Mouse (Mus musculus): ENCODE measurements around the gene Plekhd1.

GRCm38 (mm10) chr12:80701332-80701731 is 8.9 kb downstream of the Plekhd1 start:
- no peak for TF ChIP-seq CTCF (IDR thresholded peaks at IDR 0.05; ENCODE audit: borderline replicate concordance, insufficient read depth, low read length)
- no peak for TF ChIP-seq POLR2A (IDR thresholded peaks at IDR 0.05; ENCODE audit: low read depth, low read length)
